Mouse (Mus musculus) left cerebral cortex, adult 9 months (tissue): ENCODE results near the gene Rplp0.
"Not testable (repeated sequence)": the region's sequence is repeated elsewhere in the genome, so short reads cannot be mapped to it uniquely, and the experiment has no call there.

Source experiments
- DNase-seq, 2 experiments: peaks; one replicate each; pipeline ENCODE4 v3.0.0; 2022; ENCODE audit warnings: low spot score in 2 of 2

Rplp0 gene

DNA sequence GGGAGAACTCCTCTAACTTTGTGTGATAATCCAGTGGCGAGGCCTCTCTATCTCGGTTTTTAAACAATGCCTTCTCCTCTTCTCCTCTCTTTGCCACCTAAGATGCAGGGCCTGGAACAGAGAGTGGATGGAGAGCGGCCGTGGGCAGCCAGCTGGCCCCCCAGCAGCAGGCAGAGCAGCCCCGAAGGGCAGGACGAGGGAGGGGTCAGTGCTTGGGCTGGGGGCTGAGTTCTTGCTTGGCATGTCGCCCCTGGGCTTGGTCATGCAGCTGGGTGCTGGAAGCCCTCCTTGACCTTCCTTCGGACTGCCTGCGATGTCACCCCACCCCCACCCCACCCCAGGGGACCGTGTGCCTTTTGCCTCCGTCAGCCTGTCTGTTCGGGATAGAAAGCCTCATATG is 7.9 kb upstream of the Rplp0 start:
- no peak for DNase-seq

DNA sequence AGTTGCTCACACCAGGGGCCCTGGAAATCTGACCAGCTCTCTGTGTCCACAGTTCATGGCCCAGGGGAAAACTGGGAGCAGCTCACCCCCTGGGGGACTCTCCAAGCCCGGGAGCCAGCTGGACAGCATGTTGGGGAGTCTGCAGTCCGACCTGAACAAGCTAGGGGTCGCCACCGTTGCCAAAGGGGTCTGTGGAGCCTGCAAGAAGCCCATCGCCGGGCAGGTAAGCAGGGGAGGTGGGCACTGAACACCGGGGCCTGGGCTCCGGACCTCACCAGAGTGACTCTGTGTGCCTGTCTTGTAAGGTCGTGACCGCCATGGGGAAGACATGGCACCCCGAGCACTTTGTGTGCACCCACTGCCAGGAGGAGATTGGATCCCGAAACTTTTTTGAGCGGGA is 7.5 kb upstream of the Rplp0 start:
- no peak for DNase-seq

DNA sequence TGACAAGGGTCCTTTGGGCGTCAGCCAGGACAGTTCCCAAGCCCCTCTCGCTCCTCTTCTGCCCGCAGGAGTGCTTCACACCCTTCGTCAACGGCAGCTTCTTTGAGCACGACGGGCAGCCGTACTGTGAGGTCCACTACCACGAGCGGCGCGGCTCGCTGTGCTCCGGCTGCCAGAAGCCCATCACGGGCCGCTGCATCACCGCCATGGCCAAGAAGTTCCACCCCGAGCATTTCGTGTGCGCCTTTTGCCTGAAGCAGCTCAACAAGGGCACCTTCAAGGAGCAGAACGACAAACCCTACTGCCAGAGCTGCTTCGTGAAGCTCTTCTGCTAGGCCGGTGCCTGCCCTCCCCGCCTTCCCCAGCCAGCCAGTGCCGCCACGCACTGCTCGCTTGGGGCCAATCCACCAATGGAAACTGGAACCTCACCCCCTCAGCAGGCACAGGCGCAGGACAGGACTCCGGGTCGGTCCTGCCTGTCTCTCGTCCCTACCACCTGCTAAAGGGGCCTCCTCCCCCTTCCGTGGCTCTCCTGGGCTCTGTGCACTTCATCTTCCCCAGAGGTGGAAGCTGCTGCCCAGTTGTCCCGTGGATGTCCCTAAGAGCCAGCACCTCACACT is 5.4 kb upstream of the Rplp0 start:
- DNase-seq = no peak

DNA sequence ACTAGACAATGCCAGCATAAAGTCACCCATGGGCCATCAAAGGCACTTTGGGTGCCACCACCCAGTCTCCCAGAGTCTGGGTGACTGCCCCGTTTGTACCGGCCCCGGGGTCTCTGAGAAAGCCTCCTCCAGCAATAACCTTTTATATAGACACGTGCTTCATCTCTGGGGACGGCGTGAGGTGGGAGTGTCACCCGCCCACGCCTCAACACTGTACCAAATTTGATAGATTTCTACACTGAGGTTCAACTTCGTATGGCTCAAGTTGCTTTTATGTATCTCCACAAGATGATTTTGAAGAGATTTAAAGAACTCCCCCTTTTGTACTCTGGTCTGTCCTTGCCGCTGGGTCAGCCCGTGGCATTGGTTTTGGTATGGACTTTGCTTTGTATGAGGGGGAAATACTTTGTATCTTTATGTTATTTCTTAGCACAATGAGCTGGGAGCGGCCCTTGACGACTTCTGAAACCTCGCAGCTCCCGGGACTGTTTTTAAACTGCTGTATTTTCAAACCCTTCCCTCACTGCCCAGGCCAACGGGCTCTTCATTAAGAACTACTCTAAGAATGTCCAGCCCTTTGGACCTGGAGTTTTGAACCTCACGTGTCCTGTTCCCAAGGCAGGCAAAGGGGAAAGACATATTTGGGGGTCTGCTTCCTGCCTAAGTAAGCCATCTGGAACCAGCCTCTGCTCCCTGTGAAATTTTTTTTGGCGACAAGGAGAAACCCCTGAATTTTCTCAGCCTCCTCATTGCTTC is 4.6 kb upstream of the Rplp0 start:
- DNase-seq = no peak

DNA sequence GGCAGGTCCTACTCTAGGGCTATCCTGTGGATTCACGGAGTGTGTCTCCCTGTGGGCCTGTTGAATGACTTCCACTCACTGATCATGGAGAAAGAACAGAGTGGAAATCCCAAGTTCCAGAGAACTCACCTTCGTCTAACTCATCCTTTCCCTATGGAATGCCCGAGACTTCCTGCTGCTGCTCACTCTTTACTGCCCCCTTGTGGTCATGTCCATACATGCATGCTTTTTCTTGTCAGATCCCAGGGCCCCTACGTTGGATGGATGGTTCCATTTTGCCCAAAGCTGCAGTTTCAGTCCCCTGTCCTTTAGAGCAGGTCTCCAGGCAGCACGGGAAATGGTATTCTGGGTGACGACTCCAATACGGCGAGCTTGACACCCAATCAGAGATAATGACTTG is 3.0 kb upstream of the Rplp0 start:
- peak in 1 of 2 experiments; percentile 84 for DNase-seq

DNA sequence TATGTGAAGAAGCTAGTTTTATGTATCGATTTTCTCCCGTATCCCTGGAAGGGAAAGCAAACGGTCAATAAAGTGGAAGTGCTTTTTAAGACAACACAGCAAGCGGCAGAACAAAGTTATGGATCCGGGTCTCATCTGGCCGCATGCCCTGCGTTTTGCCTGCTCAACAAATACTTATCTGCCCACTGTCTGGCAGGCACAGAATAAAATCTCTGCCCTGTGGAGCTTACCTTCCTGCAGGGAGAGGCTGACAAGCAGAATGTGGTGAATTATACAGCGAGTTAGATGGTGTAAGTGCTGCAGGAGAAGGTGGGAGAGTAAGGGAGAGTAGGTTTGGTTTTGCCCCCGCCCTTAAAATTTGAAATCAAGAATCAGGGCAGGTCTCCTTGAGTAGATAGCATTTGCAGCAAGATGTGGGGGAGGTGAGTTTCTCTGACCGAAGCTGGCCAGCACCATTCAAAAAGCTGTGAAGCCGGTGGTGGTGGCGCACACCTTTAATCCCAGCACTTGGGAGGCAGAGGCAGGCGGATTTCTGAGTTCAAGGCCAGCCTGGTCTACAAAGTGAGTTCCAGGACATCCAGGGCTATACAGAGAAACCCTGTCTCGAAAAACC is 979 bp upstream of the Rplp0 start:
- DNase-seq = no peak

DNA sequence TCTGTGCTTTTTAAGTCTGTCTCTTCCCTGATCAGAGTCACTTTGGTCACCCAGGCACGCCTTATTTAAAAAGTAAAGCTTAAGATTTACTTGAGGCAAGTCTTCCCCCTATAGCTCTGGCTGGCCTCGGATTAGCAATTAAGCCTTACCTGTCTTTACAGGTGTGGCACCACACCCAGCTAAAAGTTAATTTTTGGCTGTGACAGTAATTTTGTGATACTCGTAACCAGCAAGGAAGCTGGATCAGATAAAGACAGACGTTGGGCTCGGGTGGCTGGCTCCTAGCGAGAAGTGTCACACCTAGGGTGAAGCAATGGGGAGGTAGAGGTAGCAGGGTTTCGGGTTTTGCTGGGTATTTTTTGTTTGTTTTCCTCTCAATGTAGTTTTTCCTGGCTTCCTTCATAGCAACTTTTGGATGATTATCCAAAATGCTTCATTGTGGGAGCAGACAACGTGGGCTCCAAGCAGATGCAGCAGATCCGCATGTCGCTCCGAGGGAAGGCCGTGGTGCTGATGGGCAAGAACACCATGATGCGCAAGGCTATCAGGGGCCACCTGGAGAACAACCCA is 1.2 kb downstream of the Rplp0 start:
- DNase-seq = no peak

DNA sequence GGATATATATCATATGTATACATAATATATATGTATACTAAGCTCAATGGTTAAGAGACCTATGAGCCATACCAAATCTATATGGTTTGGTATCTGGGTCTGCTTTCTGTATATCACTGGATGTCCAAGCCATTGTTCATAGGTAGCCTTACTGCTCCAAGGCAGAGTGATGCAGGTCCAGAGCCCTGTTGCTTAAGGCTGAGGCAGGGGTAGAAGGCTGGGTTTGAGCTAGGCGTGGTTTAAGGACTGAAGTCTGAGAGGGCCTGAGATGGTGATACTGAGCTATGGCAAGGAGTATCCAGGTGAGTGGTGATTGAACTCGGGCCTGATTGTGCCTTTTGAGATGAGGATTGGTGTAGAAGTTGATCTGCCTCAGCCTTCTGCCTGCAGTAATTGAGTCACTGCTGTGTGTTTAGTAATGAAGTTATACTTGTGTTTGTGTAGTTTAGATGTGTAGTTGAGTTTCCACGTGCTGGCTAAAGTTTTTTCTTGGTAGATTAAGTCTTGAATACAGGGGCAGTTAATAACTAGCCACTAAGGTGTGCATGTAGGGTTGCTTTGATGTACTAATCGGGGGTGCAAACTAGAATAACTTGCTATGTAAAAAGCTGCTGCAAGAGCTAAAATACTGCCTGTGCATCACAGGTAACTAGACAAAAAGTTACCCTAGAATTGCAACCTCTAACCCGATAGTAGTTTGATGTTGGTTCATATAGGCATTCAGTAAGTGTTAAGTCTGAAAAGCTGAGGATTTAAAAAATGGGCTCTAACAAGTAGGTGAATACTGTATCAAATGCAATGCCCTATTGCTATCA is 4.7 kb downstream of the Rplp0 start:
- DNase-seq = no peak

DNA sequence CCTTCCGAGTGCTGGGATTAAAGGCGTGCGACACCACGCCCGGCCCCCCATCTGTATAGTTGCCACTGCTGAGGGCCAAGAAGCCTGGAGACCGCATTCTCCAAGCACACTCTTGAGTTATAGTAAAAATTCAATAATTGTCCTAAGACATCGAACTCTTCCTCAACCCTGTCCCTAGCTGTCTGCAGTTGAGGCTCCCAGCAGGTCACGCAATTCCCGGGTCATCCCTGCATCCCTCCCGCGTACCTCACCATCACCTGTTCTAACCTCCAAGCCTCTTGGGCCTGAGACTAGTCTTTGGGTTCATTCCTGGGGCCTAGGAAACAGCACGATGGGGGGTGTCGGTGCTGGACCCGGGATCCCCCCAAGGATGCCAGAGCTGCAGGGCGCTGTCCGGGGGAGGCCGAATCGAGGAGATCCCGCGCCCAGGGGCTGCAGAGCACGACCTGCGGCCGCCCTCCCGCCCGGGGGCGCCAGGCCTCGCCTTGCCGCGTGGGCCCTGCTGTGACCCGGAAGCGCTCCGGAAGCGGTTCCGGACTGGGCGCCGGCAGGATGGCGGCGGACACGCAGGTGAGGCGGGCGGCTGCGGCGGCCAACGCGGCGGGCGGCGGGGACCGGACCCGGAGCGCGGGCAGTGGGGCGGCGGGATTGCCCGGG is 5.6 kb downstream of the Rplp0 start, which contains the start of gene Gcn1l1:
Gene Gcn1l1, plus strand, starts transcription at position 518 of the 657 bp plus-strand sequence.
- peak in 1 of 2 experiments; percentile 66 for DNase-seq

DNA sequence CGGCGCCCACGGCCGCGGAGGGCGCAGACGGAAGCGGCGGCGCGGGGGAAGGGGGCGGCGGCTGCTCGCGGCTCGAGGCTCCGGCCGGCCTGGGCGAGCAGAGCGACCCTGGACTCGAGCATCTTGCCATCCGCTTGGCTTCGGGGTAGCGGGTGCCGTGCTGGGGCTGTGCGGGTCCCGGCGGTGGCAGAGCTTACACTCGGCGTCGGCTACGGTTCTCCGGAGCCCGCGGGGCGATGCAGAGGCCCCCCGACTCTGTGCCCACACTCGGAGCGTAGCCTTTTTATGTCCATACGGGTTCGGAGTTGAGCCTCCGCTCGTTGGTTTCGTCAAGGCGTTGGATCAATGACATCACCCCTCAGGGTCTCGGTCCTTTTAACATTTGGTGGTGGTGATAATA is 6.1 kb downstream of the Rplp0 start:
- no peak for DNase-seq

DNA sequence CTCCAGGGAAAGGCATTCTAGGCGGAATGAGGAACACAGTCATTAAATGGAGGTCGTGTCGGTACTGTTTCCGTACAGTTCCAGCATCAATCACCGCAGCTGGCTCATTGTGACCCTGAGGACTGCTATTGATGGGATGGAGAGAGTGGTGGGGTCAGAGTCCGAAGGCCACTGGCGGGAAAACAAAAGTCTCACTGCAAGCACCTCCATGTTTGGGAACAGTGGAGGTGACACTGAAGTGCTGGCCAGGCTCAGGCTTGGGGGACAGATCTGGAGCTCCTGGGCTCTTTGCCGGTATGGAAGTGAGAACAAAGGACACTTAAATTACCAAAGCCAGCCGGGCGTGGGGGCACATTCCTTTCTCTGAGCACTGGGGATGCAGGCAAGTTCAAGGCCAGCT is 9.4 kb downstream of the Rplp0 start:
- DNase-seq = no peak

DNA sequence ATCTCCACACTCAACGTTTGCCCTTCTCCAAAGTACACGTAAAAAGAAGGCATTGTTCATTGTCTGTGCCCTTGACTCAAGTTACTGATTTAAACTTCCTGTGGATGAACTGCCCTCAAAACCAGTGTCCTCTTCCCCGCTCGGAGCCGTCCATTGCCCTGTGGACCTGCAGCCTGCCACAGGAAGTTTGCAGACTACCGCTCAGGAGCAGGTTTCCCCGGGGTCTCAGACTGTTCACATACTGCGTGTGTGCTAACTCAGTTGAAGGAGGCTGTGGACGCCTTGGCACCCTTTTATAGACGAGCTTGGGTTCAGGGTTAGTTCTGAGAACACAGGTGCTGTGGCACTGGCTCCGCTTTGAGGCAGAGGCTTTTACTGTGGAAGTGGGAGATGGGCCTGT is 10.0 kb downstream of the Rplp0 start:
- no peak for DNase-seq

DNA sequence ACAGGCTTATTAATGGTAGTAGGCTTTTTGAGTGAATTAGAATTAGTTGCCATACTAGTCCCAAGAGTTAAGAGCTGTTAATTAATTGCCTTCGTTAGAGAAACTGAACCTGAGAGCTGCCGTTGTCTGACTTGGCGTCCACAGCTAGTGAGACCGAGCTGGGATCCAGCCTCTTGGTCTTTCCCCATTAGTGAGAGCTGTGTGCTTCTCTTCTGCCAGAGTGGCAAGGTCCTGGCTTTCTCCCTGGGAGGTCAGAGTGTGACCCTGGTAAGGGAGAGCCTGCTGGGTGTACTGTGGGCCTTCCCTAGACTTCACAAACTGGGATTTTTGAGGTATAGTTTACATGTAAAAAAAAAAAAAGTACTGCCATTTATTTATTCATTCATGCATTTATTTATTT is 10.5 kb downstream of the Rplp0 start:
- DNase-seq = no peak

DNA sequence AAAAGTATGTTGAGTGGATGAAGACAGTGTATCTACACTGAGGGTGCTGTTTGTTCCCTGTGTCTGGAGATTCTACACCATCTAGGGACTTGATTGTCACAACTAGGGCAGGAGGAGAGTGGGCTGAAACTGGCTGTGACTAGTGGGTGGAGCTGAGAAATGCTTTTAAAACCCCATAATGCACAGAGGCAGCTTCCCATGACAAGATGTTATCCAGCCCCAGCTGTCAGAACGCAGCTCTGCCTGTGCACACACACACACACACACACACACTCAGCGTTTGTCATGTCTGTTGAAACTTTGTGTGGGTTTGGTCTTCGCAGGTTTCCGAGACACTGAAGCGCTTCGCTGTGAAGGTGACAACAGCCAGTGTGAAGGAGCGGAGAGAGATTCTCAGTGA is 11.8 kb downstream of the Rplp0 start:
- peak; percentile 78 for DNase-seq

DNA sequence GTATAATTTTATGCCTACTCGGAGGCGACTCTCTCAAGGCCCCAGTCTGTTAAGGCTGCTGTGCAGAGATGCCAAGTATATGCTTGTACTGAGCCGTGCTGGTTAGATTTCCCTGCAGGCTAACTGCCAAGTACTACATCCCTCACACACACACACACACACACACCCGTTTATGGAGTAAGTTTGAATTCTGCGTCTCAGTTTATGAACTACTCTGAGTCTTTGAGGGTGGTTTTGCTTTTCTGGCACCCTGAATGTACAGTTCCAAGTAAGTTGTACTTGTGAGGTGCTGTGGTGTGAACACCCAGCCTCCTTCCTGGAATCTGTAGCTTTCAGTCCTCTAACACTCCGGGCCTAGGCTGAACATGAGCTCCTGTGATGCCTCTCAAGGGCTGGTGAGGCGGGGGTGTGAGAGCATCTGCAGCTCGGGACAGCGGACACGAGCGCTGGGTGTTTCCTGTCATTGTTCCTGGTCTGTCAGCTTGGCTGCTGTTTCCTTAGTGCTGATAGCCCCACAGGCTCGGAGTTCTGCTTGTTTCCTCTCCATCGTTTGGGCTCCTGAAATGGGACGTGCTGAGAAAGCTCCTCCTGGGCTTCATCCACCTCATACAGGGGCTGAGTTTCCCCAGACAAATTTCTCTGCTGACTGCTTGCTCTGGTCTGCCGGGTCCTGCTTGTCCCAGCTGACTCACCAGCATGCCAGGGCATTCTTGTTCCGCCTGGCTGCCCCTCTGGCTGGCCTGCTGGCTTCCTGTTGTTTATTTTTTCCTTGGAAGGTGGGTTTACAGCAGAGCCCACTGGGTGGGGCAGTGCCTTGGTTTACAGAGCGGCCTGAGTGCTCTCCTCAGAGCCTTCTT is 13.6 kb downstream of the Rplp0 start:
- DNase-seq = peak in 1 of 2 experiments; percentile 35

DNA sequence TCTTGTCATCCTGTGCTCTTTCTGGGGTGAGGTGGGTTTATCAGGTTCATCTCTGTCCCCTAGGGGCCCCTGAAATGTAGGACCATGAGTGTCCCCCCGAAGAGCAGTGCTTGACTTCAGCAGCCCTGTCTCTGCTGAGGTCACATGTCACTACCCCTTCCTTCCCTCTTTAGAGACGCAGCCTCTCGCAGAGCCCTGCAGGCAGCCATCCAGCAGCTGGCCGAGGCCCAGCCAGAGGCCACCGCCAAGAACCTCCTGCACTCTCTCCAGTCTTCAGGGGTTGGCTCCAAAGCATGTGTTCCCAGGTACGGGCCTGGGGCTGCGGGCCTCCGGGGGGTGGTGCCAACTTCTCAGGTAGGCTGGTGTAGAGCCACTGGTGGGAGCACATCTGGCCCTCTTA is 15.7 kb downstream of the Rplp0 start:
- peak in 1 of 2 experiments; percentile 32 for DNase-seq

DNA sequence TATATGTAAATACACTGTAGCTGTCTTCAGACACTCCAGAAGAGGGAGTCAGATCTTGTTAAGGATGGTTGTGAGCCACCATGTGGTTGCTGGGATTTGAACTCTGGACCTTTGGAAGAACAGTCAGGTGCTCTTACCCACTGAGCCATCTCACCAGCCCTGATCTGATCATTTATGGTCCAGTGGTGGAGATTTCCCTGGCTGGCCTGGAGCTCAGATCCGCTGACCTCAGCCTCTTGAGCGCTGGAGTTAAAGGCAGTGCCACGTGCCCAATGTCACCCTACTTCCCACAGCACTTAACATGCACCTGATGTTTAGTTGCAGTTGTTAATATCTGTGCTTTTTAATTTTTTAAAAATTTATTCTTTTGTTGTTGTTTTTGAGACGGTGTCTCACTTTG is 18.4 kb downstream of the Rplp0 start:
- not testable (repeated sequence) for DNase-seq

DNA sequence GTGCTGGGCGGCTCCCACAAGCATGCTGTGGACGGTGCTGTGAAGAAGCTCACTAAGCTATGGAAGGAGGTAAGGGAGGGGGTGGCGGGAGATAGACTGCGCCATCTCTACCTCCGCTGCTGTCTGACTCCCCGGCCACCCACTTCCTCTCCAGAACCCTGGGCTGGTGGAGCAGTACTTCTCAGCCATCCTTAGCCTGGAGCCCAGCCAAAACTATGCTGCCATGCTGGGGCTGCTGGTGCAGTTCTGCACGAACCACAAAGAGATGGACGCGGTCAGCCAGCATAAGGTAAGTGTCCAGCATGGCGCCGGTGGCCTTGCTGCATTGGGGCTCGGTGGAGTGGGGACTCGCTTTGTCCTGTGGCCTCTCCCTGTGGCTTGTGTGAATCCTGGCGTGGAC is 19.7 kb downstream of the Rplp0 start:
- no peak for DNase-seq

DNA sequence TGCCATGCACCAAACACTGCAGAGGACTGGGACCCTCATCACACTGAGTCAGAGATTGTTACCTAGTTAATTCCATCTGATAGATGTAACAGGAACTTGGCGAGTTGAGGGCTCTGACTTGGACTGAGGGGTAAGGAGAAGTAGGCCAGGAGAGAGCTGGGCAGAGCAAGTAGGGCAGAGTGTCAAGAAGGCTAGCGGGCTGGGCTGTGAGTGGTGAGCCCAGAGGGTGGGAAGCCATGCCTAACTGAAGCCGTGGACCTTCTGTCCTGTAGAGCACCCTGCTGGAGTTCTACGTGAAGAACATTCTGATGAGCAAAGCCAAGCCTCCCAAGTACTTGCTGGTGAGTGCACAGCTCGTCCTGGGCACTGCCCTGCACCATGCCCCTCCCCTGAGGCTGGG is 20.1 kb downstream of the Rplp0 start:
- DNase-seq = no peak

DNA sequence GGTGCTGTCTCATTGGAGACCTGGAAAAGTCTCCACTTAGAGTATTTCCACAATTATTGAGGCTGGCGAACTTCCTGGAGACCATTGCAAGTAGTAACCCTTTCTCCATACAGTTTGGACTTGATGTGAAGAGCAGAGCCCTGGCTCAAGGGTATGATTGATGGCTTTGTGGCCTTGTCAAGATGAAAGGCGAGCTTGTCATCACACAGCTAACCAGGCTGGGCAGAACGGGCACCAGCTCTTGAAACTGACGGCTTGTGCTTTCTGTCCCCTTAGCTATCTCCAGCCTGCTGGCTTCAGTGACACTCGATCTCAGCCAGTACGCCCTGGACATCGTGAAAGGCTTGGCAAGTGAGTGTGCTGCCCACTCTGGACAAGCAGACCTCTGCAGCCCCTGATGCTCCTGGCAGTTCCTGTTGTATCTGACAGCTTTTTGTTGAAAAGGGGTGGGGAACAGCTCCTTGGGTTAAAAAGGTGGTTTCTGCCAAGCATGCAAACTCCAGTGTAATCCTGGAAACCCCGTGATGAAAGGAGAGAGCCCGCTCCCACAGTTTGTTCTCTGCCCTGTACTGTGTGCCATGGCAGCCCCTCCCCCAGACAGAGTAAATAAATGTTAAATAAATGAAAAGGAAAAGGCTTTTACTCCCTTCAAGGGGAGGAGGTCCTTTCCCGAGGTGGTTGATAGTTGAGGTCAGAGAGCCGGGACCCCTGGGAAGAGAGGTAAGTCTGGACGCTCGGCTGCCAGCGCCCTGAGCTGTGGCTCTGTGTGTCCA is 21.1 kb downstream of the Rplp0 start:
- DNase-seq = no peak
